Mouse (Mus musculus): Measurements from ENCODE around the gene Emc9. TPM values are rescaled to one million over a fixed set of nuclear protein-coding genes. Genes with fewer than 3 reads are reported as not detected.

Gene Emc9
- polyA plus RNA-seq, 1 experiment from 2014 or later = 5.4 TPM

DNA sequence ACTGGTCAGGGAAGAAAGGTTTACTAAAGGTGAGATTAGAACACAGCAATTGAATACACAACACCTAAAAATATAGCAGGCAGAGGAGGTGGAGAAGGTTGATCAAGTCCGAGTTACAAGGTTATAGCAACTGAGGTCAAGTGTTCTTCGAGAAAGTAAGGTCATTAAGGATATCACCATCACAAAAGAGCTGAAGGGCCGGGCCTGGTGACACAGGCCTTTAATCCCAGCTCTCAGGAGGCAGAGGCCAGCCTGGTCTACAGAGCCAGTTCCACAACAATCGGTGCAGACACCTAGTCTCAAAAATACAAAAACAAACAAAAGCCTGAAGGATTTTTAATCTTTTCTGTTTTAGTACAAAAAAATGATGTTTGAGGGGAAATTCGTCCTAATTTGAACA, 33.8 kb downstream of the Emc9 start:
- Histone ChIP-seq H3K27ac (no peak overlapping the region), H3K36me3 (replicated peaks) (peaks cover 29% of the 10 kb centered on the region), H3K27me3 (ENCODE audit: poor library complexity, severe bottlenecking) (no peaks in the 10 kb centered on the region), H3K4me1 (no peaks in the 10 kb centered on the region), H3K9me3 (no peaks in the 10 kb centered on the region), H3K4me3 (no peak overlapping the region)
- no peak for DNase-seq (ENCODE audit: extremely low spot score, low spot score)
- WGBS = 77% methylated on average over 5 of the region's 5 CpGs

DNA sequence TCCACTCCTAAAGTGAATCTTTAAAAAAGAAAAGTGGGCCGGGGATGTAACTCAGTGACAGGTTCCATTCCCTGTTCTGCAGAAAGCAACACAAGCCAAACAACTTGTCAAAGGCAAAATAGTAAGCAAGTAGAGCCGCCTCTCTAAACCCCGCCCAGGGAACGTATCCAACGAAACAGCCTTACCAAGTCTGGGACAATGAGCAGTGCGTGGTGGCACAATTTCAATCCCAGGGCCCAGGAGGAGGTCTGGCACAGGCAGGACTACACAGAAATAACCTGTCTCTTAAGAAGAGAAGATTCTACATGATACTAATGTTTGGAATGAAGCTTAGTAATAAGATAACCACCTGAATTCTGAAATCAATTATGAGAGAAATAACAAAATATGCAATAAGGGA, 34.9 kb downstream of the Emc9 start:
- DNase-seq (ENCODE audit: extremely low spot score, low spot score) = no peak
- Histone ChIP-seq H3K4me1 (no peaks in the 10 kb centered on the region), H3K4me3 (no peak overlapping the region), H3K27me3 (ENCODE audit: poor library complexity, severe bottlenecking) (no peaks in the 10 kb centered on the region), H3K9me3 (no peaks in the 10 kb centered on the region), H3K27ac (no peak overlapping the region), H3K36me3 (replicated peaks) (peaks cover 37% of the 10 kb centered on the region)
- 89% methylated on average over 6 of the region's 6 CpGs for WGBS

DNA sequence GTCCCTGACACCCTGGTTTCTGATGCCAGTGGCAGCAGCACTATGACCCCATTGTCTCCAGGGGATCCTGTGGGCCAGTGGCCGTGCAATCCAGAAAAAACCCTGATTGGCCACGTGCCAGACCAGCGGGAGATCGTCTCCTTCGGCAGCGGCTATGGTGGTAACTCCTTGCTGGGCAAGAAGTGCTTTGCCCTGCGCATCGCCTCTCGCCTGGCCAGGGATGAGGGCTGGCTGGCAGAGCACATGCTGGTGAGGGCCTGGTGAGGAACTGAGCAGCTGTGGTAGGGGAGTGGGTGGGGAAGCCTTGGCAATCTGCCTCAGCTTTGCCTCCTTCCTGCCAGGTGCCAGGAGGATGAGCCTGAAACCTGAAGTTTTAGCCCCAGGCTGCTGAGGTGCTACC, 40.8 kb downstream of the Emc9 start:
- no peaks in the 10 kb centered on the region for H3K9me3 ChIP-seq
- H3K36me3 ChIP-seq (replicated peaks) = peaks cover 60% of the 10 kb centered on the region
- 91% methylated on average over 9 of the region's 9 CpGs for WGBS
- no peak for DNase-seq (ENCODE audit: extremely low spot score, low spot score)
- peaks cover under 1% of the 10 kb centered on the region; the same call in 1 of the 2 replicates for H3K27me3 ChIP-seq (ENCODE audit: poor library complexity, severe bottlenecking)
- H3K27ac ChIP-seq = no peak overlapping the region
- H3K4me1 ChIP-seq = peaks cover 24% of the 10 kb centered on the region
- H3K4me3 ChIP-seq = no peak overlapping the region

DNA sequence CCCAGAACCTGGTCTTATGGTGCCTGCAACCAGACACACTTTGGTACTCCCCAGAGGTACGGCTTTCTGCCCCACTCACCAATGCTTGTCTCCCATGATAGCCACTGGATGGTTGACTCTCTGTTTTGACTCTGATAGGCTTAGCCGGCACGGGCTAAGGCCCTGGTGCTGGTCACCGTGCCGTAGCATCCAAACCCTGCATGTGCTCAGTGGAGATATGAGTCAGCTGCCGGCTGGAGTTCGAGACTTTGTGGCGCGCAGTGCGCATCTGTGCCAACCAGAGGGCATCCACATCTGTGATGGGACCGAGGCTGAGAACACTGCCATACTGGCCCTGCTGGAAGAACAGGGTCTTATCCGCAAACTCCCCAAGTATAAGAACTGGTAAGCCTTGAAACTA, 42.8 kb downstream of the Emc9 start:
- no peaks in the 10 kb centered on the region for H3K9me3 ChIP-seq
- H3K4me3 ChIP-seq = no peak overlapping the region
- H3K27ac ChIP-seq = no peak overlapping the region
- no peak for DNase-seq (ENCODE audit: extremely low spot score, low spot score)
- peaks cover 25% of the 10 kb centered on the region for H3K4me1 ChIP-seq
- peaks cover 11% of the 10 kb centered on the region for H3K27me3 ChIP-seq (ENCODE audit: poor library complexity, severe bottlenecking)
- peaks cover 39% of the 10 kb centered on the region for H3K36me3 ChIP-seq (replicated peaks)
- WGBS = 93% methylated on average over 12 of the region's 12 CpGs

DNA sequence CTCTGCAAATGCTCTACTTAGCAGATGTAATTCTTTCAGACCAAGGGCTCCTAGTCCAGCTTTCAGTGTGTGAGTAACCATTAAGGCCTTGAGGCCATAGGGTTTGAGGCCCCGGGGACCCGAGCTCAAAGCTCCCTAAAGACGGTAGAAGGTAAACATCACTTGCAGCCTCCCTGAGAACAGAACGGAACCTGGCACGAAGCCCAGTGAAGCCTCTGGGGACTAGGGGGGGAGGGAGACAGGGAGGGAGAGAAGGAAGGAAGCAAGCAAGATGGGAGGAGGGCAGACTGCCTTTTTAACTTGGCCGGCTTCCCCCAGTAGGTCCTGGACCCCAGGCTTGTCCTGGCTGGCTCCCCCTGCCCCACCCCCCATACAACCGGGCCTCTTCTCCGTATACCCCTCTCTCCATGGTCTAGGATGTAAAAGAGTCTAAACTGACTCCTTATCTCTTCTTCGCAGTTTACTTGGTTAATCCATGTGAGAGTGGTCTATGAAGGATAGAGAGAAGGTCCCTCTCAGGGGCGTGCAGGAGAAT, 44.2 kb downstream of the Emc9 start:
- peak; percentile 33 for DNase-seq (ENCODE audit: extremely low spot score, low spot score)
- Histone ChIP-seq H3K27me3 (ENCODE audit: poor library complexity, severe bottlenecking) (peaks cover 11% of the 10 kb centered on the region), H3K4me1 (peaks cover 25% of the 10 kb centered on the region), H3K9me3 (no peaks in the 10 kb centered on the region), H3K4me3 (peak overlapping the region; percentile 70), H3K27ac (peak overlapping the region; percentile 86), H3K36me3 (replicated peaks) (peaks cover 28% of the 10 kb centered on the region)
- 7% methylated on average over 10 of the region's 10 CpGs for WGBS

DNA sequence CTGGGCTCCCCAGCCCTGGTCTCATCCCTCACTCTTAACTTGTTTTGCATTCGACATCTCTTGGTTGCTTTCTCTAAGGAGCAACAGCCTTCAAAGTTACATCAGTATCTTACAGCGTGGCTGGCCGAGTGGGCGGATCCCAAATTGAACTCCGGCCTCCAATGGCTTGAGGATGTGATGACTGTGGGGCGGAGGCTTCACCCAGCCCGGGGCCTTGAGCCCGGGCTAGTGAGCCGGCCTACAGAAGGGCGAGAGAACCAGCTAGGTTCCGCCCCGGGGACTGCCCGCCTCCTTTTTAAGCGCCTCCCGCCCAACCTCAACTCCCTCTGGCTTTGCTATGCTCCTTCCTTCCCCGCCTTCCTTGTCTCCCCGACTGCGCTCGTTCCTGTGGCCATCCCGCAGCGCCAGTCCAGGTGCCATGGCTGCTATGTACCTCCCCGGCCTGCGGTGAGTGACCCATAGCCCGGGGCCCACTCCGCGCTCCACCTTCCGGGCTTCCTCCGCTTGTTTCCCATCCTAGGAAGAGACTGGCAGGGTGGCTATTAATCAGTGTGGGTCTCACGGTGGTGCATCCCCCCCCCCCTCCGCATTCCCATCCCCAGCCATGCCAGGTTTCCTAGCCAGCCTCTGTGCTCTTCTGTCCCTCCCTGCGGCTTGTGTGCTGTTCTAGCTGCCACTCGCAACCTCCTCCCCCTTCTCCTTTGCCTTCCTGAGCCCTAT, 44.9 kb downstream of the Emc9 start, which contains the start of gene Pck2:
Gene Pck2, plus strand, starts transcription at position 200 of the 720 bp plus-strand sequence.
- Histone ChIP-seq H3K27ac (peak within 1 kb of the TSS; percentile 86), H3K27me3 (ENCODE audit: poor library complexity, severe bottlenecking) (peaks cover 11% of the 10 kb centered on the region), H3K4me1 (peaks cover 25% of the 10 kb centered on the region), H3K4me3 (peak within 1 kb of the TSS; percentile 70), H3K36me3 (replicated peaks) (peaks cover 26% of the 10 kb centered on the region), H3K9me3 (no peaks in the 10 kb centered on the region)
- WGBS = under 1% methylated on average over 31 of the region's 32 CpGs
- DNase-seq (ENCODE audit: extremely low spot score, low spot score) = peak; percentile 78

DNA sequence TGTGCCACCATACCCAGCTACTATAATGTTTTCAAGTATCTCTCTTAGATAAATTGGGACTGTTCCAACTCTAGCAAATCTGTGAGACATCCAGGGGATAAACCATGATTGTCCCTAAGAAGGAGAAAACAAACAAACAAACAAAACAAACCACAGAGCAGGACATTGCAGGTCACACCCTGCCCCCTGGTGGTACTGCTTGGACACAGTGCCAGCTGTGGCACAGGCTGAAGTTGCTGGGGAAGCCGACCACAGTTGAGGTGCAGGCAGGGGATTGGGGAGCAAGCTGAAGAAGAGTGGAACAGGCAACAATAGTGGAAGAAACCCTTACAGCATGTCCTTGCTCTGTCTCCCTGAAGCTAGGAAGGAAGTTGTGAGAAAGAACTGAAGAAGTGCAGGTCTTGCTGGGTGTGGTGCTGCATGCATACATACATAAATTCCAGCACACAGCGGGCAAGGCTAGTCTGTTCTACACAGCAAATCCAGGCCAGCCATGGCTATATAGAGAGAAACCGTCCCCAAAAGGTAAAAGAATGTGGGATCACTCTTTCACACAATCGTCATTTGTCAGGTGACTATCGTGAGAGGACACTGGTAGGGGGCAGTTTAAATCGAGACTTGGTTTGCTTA, 48.9 kb downstream of the Emc9 start:
- peaks cover 11% of the 10 kb centered on the region for H3K27me3 ChIP-seq (ENCODE audit: poor library complexity, severe bottlenecking)
- no peaks in the 10 kb centered on the region for H3K9me3 ChIP-seq
- no peak for DNase-seq (ENCODE audit: extremely low spot score, low spot score)
- H3K27ac ChIP-seq = no peak overlapping the region
- WGBS = 58% methylated on average over 6 of the region's 6 CpGs
- no peak overlapping the region for H3K4me3 ChIP-seq
- H3K36me3 ChIP-seq (replicated peaks) = no peaks in the 10 kb centered on the region
- H3K4me1 ChIP-seq = peaks cover 20% of the 10 kb centered on the region

Other genes starting within 250 kb of the Emc9 start
- 67.2 and 71.0 TPM in 2 replicates for gene Dhrs4, start 106.5 kb downstream of the Emc9 start, polyA plus RNA-seq (2016; fragmentation: Nextera tagmentation; extraction: Ambion mirVana)
- gene Carmil3, start 94.7 kb downstream of the Emc9 start, polyA plus RNA-seq (2016; fragmentation: Nextera tagmentation; extraction: Ambion mirVana) = 5.1 TPM in 2 replicates
- 0.05 and 0.14 TPM in 2 replicates for gene Cpne6, start 74.9 kb downstream of the Emc9 start, polyA plus RNA-seq (2016; fragmentation: Nextera tagmentation; extraction: Ambion mirVana)
- gene Nrl, start 60.3 kb downstream of the Emc9 start, polyA plus RNA-seq (2016; fragmentation: Nextera tagmentation; extraction: Ambion mirVana) = not detected in 2 replicates
- 18.3 and 20.0 TPM in 2 replicates for gene Pck2, start 45.0 kb downstream of the Emc9 start, polyA plus RNA-seq (2016; fragmentation: Nextera tagmentation; extraction: Ambion mirVana)
- gene Dcaf11, start 25.3 kb downstream of the Emc9 start, polyA plus RNA-seq (2016; fragmentation: Nextera tagmentation; extraction: Ambion mirVana) = 68.1 and 73.3 TPM in 2 replicates
- gene A730061H03Rik, start 24.9 kb downstream of the Emc9 start, polyA plus RNA-seq (2016; fragmentation: Nextera tagmentation; extraction: Ambion mirVana) = not detected in 2 replicates
- gene Fitm1, start 9.7 kb downstream of the Emc9 start, polyA plus RNA-seq (2016; fragmentation: Nextera tagmentation; extraction: Ambion mirVana) = not detected in 2 replicates
- 90.9 and 94.3 TPM in 2 replicates for gene Psme1, start 7.2 kb downstream of the Emc9 start, polyA plus RNA-seq (2016; fragmentation: Nextera tagmentation; extraction: Ambion mirVana)
- 154 and 171 TPM in 2 replicates for gene Psme2, start 5.8 kb upstream of the Emc9 start, polyA plus RNA-seq (2016; fragmentation: Nextera tagmentation; extraction: Ambion mirVana)
- 20.5 and 21.3 TPM in 2 replicates for gene Rnf31, start 6.4 kb upstream of the Emc9 start, polyA plus RNA-seq (2016; fragmentation: Nextera tagmentation; extraction: Ambion mirVana)
- 7.3 and 7.6 TPM in 2 replicates for gene Irf9, start 18.3 kb upstream of the Emc9 start, polyA plus RNA-seq (2016; fragmentation: Nextera tagmentation; extraction: Ambion mirVana)
- gene Rec8, start 32.7 kb upstream of the Emc9 start, polyA plus RNA-seq (2016; fragmentation: Nextera tagmentation; extraction: Ambion mirVana) = 5.6 and 5.7 TPM in 2 replicates
- 110 and 123 TPM in 2 replicates for gene Ipo4, start 50.7 kb upstream of the Emc9 start, polyA plus RNA-seq (2016; fragmentation: Nextera tagmentation; extraction: Ambion mirVana)
- gene Gm49378, start 52.6 kb upstream of the Emc9 start, polyA plus RNA-seq (2016; fragmentation: Nextera tagmentation; extraction: Ambion mirVana) = 0.98 and 1.00 TPM in 2 replicates
- 78.3 and 78.7 TPM in 2 replicates for gene Tm9sf1, start 58.5 kb upstream of the Emc9 start, polyA plus RNA-seq (2016; fragmentation: Nextera tagmentation; extraction: Ambion mirVana)
- 0.58 and 1.1 TPM in 2 replicates for gene Tssk4, start 64.9 kb upstream of the Emc9 start, polyA plus RNA-seq (2016; fragmentation: Nextera tagmentation; extraction: Ambion mirVana)
- 62.4 and 63.7 TPM in 2 replicates for gene Mdp1, start 75.2 kb upstream of the Emc9 start, polyA plus RNA-seq (2016; fragmentation: Nextera tagmentation; extraction: Ambion mirVana)
- 59.9 and 62.4 TPM in 2 replicates for gene Gmpr2, start 86.6 kb upstream of the Emc9 start, polyA plus RNA-seq (2016; fragmentation: Nextera tagmentation; extraction: Ambion mirVana)
- gene Nedd8, start 86.8 kb upstream of the Emc9 start, polyA plus RNA-seq (2016; fragmentation: Nextera tagmentation; extraction: Ambion mirVana) = 664 and 665 TPM in 2 replicates
- gene Tinf2, start 96.5 kb upstream of the Emc9 start, polyA plus RNA-seq (2016; fragmentation: Nextera tagmentation; extraction: Ambion mirVana) = 78.8 and 79.7 TPM in 2 replicates
- 0.26 and 0.44 TPM in 2 replicates for gene Tgm1, start 128.6 kb upstream of the Emc9 start, polyA plus RNA-seq (2016; fragmentation: Nextera tagmentation; extraction: Ambion mirVana)
- gene Rabggta, start 137.0 kb upstream of the Emc9 start, polyA plus RNA-seq (2016; fragmentation: Nextera tagmentation; extraction: Ambion mirVana) = 30.2 and 31.5 TPM in 2 replicates
- 59.1 and 62.5 TPM in 2 replicates for gene Dhrs1, start 160.4 kb upstream of the Emc9 start, polyA plus RNA-seq (2016; fragmentation: Nextera tagmentation; extraction: Ambion mirVana)
- gene Nop9, start 160.4 kb upstream of the Emc9 start, polyA plus RNA-seq (2016; fragmentation: Nextera tagmentation; extraction: Ambion mirVana) = 63.0 and 68.4 TPM in 2 replicates
- gene Cideb, start 173.2 kb upstream of the Emc9 start, polyA plus RNA-seq (2016; fragmentation: Nextera tagmentation; extraction: Ambion mirVana) = 0.33 TPM in 1 of 2 replicates, not detected in the other
- 0.19 and 0.28 TPM in 2 replicates for gene Ltb4r2, start 176.1 kb upstream of the Emc9 start, polyA plus RNA-seq (2016; fragmentation: Nextera tagmentation; extraction: Ambion mirVana)
- gene Ltb4r1, start 180.7 kb upstream of the Emc9 start, polyA plus RNA-seq (2016; fragmentation: Nextera tagmentation; extraction: Ambion mirVana) = 0.26 TPM in 2 replicates
- gene Adcy4, start 198.8 kb upstream of the Emc9 start, polyA plus RNA-seq (2016; fragmentation: Nextera tagmentation; extraction: Ambion mirVana) = 4.6 and 5.4 TPM in 2 replicates
- 8.0 and 10.2 TPM in 2 replicates for gene Ripk3, start 203.6 kb upstream of the Emc9 start, polyA plus RNA-seq (2016; fragmentation: Nextera tagmentation; extraction: Ambion mirVana)
- gene Nfatc4, start 237.8 kb upstream of the Emc9 start, polyA plus RNA-seq (2016; fragmentation: Nextera tagmentation; extraction: Ambion mirVana) = 37.9 and 39.1 TPM in 2 replicates

Data from forebrain, embryonic 10.5 days (tissue).